Mouse (Mus musculus) NIH3T3 (cell line): ENCODE data around the gene Nemp1.

Source experiments
- DNase-seq: peaks from one replicate; pipeline ENCODE4 v3.0.0-alpha.2; 2012; ENCODE audit warnings: low read depth

Gene Nemp1

DNA sequence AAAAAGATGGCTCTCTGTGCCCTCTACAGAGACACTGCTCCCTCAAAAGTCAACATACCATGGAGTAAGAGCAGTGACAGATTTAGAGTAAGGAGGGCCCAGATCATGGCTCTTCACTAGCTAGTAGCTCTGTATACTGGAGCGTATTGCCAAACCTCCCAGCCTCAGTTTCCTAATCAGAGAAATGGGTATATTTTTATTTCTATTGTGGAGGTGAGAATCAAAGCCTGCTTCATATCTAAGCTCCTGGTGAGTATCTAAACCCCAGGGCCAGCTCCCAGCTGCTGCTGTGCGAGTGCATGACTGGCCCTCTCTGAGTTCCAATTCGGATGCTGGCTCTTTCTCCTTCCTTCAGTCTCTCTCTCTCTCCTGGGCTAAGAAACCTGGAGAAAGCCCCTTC is 57.5 kb downstream of the Nemp1 start, which contains the start of gene Tac2:
Gene Tac2, plus strand, starts transcription at position 301 of the 400 bp plus-strand sequence.
- no peak for DNase-seq

DNA sequence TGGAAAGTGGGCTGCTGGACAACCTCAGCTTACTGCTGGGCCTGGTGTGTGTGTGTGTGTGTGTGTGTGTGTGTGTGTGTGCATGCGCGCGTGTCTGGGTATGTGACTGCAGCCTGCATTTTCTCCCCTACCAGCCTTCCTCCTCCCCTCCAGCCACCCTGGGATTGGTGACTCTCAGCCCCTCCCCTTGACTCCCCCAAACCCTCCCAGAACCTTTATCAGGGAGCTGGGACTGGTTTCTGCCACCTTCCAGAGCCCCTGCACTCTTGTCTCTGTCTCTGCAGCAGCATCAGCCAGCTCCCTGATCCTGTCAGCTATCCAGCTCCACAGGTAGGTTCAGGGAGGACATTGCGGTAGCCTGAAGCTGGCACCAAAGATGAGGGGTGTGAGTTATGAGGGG is 58.4 kb downstream of the Nemp1 start:
- no peak for DNase-seq

DNA sequence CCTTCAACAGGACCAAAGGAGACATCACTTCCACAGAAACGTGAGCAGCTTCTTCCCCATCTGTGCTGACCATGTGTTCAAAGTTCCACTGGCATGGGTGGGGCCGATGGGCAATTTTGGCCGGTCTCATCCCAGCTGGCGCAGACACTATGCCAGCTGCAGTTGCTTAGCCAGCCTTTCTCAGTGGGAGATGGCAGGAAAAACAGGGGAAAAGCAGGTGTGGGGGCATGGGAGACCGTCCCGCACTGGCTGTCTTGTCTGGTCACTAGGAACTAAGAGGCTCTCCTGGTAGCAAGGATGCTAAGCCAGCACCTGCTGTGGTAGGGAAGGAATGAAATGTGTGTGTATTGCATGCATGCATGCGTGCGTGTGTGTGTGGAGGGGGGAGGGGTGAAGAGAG is 61.7 kb downstream of the Nemp1 start:
- DNase-seq, result no peak

DNA sequence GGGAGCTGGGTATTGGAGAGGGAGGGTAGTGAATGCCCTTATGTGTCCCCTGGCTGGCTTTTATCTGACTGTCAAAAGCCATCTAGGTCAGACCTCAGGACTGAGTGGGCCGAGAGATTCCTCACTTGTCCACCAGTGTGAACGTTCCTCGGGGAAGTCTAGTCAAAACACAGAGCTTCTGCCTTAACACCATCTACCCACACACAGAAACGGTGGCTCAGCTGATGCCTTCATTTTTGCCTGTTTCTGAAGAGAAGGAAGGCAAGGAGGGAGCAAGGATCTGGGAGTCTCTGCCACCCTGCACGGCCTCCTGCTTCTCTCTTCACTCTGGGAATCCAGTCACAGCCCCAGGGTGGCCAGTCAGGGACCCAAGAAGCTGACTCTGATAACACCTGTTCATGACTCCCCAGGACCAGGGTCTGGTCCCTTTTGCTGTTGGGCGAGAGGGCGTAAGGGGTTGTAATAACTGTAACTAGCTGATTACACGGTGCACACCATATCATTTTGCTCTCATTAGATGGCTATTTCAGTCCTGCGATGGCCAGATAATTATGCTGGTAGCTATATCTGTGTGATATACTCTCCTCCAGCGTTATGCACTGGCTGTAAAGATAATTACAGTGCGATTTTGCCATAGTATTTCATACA is 63.7 kb downstream of the Nemp1 start:
- DNase-seq, result no peak

DNA sequence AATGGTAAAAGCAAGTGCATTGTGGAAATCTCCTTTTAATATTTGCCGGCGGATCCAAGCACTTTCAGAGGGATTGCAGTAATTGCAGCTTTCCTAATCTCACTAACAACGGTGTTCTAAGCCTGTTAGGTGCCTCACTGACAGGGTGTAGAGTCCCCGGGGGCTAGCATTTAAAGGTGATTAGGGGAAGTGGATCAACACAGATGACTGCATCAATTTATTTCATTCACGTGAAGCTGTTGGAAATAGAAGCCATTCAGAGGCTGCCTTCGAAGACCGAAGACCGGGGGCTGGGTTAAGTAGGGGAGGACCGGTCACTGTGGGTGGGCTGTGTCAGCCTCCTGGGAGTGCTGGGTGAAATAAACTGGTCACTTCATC is 64.2 kb downstream of the Nemp1 start:
- no peak for DNase-seq

DNA sequence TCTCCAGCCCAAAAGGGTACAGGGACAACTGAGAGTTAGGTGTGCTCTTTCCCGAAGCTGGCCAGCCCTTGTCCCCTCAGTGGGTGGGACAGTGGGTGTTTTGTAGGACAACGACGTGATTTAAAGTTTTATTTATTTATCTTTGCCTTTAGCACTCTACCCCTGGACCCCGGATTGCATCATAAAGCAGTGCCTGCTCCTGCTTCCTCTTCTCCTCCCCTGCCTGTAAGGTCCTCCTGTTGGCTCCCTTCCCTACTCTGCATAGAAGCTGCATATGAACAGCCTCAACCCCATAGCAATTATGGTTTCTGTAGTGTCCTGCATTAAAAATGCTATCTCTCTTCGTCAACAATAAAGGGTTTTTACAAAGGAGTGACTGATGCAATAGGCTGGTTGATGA is 64.7 kb downstream of the Nemp1 start:
- peak; percentile 19 for DNase-seq

DNA sequence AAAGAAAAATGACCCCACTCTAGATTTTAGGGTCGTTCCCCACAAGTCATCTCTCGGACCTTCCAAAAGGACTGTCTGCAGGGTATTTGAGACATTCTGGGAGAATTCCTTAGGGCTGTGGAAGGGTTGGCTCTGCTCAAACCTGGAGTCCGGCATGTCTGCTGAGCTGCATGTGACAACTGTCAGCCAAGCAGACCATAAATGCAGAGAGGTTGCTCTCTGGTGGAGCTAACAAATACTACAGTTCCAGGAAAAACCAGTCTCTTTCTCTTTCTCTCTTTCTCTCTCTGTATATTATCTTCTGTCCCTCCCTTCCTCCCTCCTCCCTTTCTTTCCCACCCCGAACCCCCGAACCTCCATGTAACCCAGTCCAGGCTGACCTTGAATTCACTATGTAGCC is 67.7 kb downstream of the Nemp1 start:
- peak; percentile 41 for DNase-seq

DNA sequence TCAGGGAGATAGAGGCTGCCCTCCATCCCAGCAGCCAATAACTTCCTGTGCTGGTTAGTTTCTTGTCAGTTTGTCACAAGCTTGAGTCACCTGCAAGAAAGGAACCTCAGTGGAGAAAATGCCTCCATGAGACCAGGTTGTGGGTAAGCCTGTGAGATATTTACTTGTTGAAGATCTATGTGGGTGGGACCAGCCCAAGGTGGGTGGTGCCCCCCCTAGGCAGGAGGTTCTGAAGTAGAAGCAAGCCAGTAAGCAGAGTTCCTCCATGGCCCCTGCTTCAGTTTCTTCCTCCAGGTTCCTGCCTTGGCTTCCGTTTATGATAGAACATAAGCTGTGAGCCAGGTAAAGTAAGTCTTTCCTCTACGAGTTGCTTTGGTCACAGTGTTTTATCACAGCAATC is 69.6 kb downstream of the Nemp1 start:
- DNase-seq, result no peak

DNA sequence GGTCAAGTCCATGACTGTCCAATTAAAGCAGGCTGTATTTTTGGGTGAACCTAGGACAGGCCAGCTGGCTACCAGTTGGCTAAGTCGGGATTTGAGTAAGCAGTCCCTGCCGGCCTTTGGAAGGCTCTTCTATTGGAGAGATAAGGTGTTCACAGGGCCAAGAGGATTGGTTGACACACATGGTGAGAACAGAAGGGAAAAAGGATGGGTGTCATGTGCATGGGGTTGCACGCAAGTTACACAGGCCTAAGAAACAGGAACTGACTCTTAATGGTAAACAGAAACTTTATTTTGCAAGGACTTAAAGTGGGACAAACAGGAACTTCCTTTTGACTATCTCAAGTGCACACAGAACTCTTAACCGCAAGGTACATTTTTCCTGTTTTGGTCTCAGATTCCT is 70.2 kb downstream of the Nemp1 start:
- no peak for DNase-seq

DNA sequence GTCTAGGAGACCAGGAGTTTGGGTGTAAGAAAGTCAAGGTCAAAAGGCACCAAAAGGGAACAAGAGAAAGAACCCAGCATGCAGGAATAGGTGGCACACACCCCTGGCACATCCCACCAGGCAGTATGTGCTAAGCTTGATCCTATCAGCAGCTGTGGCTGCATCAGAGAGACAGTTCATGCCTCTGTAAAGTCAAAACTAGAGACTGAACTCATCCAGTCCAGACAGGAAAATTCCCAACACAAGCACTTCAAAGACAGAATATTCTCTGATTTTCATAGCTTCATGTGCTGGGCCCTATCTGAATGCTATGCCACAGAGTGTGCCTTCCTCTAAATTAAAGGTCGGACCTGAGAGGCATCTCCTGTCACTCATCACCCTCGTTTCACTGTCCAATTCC is 70.9 kb downstream of the Nemp1 start:
- no peak for DNase-seq

DNA sequence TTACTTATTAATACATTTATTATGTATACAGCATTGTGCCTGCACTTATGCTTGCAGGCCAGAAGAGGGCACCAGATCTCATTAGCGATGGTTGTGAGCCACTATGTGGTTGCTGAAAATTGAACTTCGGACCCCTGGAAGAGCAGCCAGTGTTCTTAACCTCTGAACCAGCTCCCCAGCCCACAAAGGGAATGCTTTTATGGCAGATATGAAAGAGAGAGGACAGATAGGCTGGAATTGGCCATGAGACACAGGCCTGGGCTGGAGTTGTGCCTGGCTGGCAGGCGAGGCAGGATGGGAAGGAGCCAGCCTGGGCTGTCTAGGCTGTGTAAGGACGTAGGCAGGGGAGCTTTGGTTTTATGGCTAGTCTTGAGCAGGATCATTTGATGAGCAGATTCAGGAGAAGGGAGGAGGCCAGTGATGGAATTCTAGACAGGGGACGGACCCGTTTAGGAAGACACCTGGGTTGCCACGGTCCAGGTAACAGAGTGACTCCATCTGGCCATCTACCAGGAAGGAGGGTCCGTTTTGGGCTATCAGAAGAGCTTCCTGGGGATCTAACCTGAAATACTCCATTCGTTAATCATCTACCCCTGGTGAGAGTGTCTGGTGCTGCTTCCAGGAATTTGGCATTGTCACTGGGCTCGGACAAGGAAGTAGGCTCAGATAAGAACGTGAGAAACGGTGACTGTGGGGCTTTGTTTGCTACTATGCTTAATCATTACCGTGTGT is 71.6 kb downstream of the Nemp1 start:
- DNase-seq, result peak; percentile 58

DNA sequence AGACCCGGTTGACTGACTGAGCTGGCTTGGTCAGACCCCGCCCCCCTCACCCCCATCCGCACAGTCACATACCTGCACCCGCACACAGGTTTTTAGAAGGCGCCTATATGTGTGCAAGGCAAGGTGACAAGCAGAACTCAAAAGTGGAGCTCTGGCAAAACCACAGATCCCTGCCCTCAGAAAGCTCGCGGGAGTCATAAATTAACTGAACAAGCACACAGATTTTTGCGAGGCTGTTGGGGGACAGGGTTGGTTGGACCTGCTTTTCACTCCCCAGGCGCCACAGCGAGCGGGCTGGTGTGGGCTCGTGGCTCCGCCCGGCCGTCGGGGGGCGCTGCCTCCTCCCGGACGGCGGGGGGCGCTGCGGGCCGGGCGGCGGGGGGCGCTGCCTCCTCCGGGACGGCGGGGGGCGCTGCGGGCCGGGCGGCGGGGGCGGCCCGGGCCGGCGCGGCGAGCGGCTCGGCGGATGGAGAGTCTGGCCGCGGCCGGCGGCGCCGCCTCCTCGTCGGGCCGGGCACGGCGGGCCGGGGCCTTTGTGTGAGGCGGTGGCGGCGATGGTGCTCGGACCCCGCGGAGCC is 72.5 kb downstream of the Nemp1 start, which contains the start of gene Zbtb39:
Gene Zbtb39, plus strand, starts transcription at position 456 of the 578 bp plus-strand sequence.
- peak; percentile 92 for DNase-seq

DNA sequence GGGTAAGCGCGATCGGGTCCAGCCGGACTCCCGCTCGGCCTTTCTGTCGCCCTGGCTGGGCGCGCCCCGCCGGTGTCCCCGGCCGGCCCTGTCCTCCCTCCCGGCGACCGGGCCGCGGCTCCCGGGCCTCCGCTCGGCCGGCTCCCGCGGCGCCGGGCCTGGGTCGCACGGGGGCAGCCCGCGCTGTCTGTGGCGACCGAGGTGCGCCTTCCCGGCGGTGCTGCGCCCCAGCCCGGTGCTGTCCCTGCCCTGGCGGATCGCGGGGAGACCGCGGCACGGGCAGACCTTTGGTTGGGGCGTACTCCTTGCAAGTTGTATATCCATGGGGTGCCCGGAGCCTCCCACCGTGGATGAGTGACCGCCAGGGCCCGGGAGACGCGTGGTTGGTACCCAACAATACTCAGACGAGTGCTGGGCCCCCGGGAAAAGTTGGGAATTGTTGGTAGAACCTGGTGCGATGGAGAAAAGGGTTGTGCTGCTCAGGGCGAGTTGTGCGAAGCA is 73.0 kb downstream of the Nemp1 start:
- DNase-seq, result peak; percentile 51

DNA sequence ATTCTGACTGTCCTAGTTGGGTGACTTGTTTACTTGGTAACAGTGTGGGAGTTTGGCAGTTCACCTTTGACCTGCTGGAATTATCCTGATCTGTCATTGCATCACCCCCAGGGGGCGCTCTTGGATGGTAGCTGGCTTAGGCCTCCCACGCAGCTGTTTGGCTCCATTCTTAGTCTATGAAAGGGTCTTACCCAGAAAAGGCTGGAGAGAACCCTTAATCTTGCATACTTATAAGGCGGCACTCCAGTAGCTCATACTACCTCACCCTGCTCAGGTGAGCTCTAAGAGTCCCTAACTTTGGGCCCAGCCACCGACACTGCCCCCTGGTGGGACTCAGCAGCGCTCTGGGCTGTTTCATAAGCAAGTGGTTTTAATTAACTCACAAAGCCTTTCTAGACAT is 78.0 kb downstream of the Nemp1 start:
- DNase-seq, result peak; percentile 56

DNA sequence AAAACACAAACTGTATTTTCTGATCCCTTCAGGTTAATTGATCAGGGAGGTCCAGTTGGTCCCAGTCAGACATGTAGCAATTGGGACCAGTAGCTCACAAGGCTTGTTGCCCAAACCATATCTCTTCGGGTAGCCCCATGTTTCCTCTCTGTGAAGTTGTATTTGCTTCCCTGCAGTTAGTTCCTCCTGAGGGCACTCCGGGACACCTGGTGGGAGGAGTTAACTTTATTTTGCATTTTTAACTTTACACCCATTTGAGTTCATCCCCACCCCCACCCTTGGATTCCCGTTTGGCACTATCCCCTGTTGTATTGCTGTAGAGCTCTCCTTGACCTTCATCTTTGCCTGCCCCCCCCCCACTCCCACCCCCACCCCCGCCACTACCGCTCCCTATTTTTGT is 79.2 kb downstream of the Nemp1 start:
- no peak for DNase-seq

DNA sequence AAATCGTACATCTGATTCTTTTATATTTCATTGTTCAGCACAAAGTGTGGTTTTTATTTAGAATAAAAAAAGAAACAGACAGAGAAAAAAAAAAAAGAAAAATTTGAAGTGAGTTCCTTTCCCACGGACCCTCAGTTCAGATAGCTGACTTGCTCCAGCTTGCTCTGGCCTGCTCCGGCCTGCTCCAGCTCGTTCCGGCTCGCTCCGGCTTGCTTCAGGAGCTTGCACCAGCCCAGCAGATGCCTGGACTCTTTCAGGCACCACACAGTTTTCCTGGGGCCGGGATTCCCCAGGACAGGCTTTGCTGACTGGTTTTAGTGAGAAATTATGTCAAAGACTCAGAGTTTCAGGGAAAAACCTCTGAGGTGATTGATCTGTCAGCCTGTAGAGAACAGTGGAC is 80.6 kb downstream of the Nemp1 start:
- DNase-seq, result no peak

DNA sequence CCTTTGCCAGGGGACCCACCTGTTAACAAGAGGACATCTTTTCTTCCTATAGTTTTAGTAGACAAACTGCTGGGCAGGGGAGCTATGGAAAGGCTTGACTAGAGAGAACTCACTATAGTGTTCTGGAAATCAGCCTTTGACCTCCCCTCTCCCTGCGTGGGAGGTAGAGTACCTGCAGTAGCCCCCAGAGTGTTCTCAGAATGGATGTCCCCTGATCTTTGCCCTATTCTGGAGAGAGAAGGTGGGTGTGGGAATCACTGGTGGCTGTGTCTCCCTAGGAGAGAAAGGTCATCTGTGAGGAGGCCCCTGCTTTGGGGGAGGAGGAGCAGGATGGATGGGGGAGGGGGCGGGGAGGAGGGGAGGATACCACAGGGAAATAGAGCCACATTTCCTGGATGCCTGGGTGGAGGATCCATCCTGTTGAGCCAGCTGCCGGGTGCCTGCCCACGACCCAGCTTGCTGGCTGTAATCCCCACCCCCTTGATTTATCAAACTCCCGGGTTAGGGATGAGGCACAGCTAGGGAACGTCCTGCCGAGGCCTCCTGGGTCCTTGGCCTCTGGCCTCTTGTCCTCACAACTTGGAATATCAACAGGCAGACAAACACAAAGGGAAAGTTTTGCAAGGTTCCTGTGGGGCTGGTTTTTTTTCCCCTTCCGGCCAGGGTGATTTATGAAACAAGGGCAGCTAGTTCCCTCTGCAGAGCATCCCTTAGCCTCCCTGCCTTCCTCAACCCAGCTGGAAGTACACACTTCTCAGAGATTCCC is 82.3 kb downstream of the Nemp1 start:
- no peak for DNase-seq

DNA sequence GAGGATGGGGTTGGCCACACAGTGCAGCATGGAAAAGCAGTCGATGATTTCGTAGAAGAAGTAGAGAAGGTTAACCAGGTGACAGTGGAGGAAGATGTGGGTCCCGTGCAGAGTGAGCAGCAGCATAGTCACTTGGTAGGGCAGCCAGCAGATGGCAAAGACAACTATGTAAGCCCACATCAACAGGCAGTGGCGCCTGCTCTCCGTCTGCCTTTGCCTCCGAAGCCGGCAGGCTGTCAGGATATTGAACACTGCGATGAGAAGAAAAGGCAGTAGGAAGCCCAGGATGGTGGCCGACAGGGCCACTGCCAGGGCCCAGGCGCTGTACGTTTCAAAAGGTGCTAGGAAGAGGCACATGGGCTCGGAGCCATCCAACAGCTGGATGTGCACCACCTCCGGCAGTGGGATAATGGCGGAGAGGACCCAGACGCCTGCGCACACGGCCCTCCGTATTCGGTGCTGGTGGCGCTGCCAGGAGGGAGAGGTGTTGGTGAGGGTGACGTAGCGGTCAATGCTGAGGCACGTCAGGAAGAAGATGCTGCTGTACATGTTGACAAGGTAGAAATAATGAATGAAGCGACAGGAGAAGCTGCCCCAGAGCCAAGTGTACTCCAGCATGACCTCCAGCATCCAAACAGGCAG is 83.6 kb downstream of the Nemp1 start:
- DNase-seq, result no peak
